Mouse (Mus musculus) megakaryocyte, embryonic 14.5 days (primary cell): ENCODE measurements around the gene Islr2. TPM values are rescaled to one million over a fixed set of nuclear protein-coding genes. Genes with fewer than 3 reads are reported as not detected.

Source experiments
- H3K27me3 ChIP-seq: replicated peaks from 2 replicates; pipeline ENCODE3; 2012; ENCODE audit warnings: inconsistent platforms
- H3K36me3 ChIP-seq: replicated peaks from 2 replicates; pipeline ENCODE3; 2012; ENCODE audit warnings: low read length, inconsistent platforms, mixed read lengths
- H3K4me1 ChIP-seq: 2 replicates; pipeline ENCODE4 v1.6.1; 2012; ENCODE audit warnings: inconsistent platforms
- H3K4me3 ChIP-seq: replicated peaks from 2 replicates; pipeline ENCODE3; 2012; ENCODE audit warnings: moderate library complexity, mild to moderate bottlenecking, inconsistent platforms
- H3K9me3 ChIP-seq: 2 replicates; pipeline ENCODE4 v1.6.1; 2012; ENCODE audit warnings: inconsistent platforms
- FLI1 ChIP-seq: IDR thresholded peaks from 2 replicates; pipeline ENCODE4 v1.6.1; 2012; ENCODE audit warnings: low read length, inconsistent platforms, mixed read lengths
- GATA1 ChIP-seq: IDR thresholded peaks from 3 replicates; pipeline ENCODE4 v1.6.1; 2012; ENCODE audit warnings: mixed read lengths, low read length, inconsistent platforms, borderline replicate concordance
- polyA plus RNA-seq: library from polyadenylated mRNA; stranded (reverse); fragments of >175 nt; gene quantifications from 2 replicates; pipeline ENCODE4 v1.2.3, GENCODE M21; 2012; ENCODE audit warnings: low replicate concordance; ENCODE audit not compliant: insufficient read depth

Islr2 gene
- polyA plus RNA-seq, 1 experiment: 0.09 TPM

DNA sequence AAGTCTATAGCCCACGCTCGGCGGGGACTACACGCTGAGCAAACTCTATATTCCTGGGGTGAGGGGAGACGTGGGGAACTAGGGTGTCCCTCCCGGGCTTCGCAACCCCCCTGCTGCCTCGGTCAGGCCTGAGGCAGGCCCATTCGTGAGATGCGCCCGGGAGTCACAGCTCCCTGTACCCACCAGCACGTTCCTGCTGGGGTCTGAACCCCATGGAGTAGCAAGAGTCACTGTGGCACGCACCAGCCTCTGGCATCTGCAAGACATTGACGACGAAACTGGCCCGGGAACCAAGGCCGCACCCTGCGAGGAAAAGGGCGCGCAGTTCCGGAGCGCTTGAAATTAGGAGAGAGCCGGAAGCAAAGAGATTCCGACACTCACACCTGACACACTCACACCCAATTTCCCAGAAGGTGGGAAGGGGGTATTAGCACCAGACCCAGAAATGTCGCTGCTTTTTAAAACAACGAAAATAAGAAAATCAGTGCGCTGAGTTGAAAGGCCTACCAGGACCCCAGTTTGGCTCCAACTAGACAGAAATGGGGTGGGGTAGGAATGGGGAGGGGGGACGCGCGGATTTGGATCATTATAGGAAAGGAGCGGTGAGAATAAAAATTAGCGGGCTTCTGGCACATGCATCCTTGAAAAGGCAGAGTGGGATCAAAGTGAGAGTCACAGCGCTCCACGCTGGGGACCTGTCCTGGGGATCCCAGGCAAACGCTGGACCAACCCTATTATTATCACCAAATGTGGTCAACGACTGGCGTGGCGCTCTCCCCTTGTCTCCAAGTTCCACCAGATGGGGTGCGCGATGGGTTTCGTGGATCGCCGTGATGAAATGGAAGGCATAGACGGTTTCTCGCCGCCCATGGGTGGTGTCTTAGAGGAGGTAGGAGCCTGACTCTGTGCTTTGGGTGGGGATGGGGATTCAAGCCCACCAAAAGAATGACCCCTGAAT lies 7.2 kb downstream of the Islr2 start:
- TF ChIP-seq GATA1 (no peak), FLI1 (no peak)
- Histone ChIP-seq H3K4me1 (peaks cover 37% of the 10 kb centered on the region), H3K36me3 (no peaks in the 10 kb centered on the region), H3K27me3 (peaks cover 92% of the 10 kb centered on the region), H3K4me3 (no peak overlapping the region), H3K9me3 (no peaks in the 10 kb centered on the region)

DNA sequence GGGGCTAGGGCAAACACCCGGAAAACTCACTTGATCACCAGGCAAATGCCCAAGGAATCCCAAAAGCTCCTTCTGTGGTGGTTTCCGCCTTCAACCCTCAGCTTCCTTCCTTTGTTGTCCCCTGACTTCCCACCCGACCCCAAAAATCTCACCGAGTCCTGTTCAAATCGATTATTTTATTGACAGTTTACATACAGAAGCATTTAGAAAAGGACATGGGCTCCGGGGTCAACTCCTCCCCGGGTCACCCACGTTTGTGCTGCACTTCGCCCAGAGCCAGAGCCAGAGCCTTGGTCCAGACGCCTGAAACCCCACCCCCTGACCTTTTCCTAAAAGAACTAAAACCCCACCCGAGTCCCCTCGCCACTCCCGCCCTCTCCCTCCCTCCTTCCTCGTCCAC lies 8.0 kb downstream of the Islr2 start:
- peaks cover 35% of the 10 kb centered on the region for H3K4me1 ChIP-seq
- no peaks in the 10 kb centered on the region for H3K9me3 ChIP-seq
- no peak for TF ChIP-seq GATA1
- no peak for TF ChIP-seq FLI1
- no peak overlapping the region for H3K4me3 ChIP-seq
- peaks cover 86% of the 10 kb centered on the region for H3K27me3 ChIP-seq
- H3K36me3 ChIP-seq: no peaks in the 10 kb centered on the region

DNA sequence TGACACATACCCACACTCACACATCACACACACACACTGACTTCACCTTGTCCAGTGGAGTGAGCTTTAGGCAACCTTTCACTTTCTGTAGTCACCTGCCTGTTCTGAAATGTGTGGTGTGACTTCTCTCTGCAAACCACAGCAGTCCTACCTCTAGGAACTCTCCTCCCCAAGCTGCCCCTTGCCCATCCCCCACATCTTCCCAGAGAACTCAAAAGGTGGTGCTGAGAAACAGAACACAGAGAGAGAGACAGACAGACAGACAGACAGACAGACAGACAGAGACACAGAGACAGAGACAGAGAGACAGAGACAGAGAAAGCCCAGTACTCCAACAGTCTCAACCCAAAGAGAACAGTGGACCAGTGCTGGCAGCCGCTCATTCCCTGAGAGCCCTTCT lies 8.4 kb downstream of the Islr2 start:
- TF ChIP-seq FLI1 (no peak), GATA1 (no peak)
- Histone ChIP-seq H3K9me3 (no peaks in the 10 kb centered on the region), H3K36me3 (no peaks in the 10 kb centered on the region), H3K4me1 (peaks cover 35% of the 10 kb centered on the region), H3K4me3 (no peak overlapping the region), H3K27me3 (peaks cover 86% of the 10 kb centered on the region)

DNA sequence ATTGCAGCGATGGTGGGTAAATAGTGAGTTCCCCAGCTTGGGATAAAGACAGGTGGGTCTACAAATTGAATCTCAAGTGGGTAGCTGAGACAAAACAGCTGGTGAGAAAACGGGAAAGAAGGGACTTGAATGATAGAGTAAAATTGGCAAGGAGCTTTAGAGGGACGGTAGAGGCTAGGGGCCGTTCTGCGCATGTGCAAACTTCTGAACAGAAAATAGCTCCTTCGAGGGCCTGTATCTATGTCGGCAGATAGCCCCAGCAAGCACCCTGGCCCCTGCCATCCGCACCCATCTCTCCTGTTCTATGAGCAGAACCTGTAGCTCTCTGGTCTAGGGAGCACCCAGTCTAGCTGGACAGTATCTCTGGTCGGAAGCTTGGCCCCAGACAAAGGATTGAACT lies 9.9 kb downstream of the Islr2 start:
- TF ChIP-seq GATA1 (no peak), FLI1 (no peak)
- no peaks in the 10 kb centered on the region for H3K36me3 ChIP-seq
- peaks cover 25% of the 10 kb centered on the region for H3K4me1 ChIP-seq
- peaks cover 84% of the 10 kb centered on the region for H3K27me3 ChIP-seq
- no peak overlapping the region for H3K4me3 ChIP-seq
- H3K9me3 ChIP-seq: no peaks in the 10 kb centered on the region

DNA sequence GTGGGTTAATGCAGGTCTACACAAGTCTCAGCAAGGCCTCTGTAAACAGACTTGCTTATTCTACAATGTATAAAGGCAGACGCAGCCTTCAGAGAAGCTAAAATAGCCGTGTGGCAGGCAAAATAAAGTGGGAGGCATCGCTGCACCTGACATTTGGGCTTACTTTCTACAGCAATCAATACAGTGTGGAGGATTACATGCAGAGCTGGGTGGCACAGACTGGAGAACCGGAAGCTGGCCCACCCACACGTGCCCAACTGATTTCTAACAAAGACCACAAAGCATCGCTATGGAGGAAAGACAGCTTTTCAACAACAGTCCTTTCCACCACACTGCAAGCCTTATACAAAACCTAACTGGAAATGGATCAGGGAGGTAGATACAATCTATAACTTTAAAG lies 19.7 kb downstream of the Islr2 start:
- Histone ChIP-seq H3K4me3 (no peak overlapping the region), H3K9me3 (no peaks in the 10 kb centered on the region), H3K27me3 (peaks cover 41% of the 10 kb centered on the region), H3K4me1 (no peaks in the 10 kb centered on the region), H3K36me3 (no peaks in the 10 kb centered on the region)
- TF ChIP-seq GATA1 (no peak), FLI1 (no peak)

DNA sequence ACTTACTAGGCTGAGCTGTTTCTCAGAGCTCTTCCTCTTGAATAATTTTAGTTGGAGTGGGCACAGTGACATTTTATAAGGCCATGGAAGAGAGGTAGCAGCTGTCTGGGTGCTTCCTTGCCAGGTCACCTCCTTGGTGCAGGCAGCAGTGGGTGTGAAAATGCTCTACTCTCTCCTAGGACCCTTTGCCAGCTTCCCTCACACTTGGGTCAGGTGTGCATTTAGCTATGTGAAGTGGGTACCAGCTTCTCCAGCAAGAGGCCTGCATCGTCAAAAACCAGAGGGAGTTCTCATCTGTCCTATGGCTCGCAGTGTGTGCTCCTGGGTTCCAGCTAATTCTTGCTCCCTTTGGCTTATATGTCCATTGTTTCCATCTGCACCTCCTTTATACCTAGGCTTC lies 24.7 kb downstream of the Islr2 start:
- Histone ChIP-seq H3K4me1 (no peaks in the 10 kb centered on the region), H3K9me3 (no peaks in the 10 kb centered on the region), H3K27me3 (peaks cover 28% of the 10 kb centered on the region), H3K4me3 (no peak overlapping the region), H3K36me3 (no peaks in the 10 kb centered on the region)
- no peak for TF ChIP-seq FLI1

DNA sequence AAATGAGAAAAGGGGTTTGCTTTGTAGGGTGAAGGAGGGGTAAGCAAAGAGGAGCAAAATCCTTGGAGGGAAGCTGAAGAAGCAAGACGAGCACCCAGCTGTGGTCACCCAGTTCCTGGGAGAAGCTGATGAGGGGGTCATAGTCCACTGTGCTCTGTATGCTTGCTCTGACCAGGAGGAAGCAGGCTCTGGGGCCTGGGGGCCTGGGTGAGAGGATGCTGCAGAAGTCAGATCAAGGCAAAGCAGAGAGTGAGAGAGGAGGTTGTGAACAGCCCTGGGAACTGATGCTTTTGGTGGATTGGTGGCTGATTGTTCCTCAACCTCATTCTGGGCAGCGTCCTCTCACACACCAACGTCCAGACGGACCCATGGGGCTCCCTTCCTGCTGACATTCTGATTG lies 27.0 kb downstream of the Islr2 start:
- TF ChIP-seq GATA1 (no peak), FLI1 (no peak)
- no peak overlapping the region for H3K4me3 ChIP-seq
- no peaks in the 10 kb centered on the region for H3K4me1 ChIP-seq
- no peaks in the 10 kb centered on the region for H3K36me3 ChIP-seq
- peaks cover 3% of the 10 kb centered on the region; the same call in 1 of the 2 replicates for H3K9me3 ChIP-seq
- H3K27me3 ChIP-seq: peaks cover 32% of the 10 kb centered on the region

DNA sequence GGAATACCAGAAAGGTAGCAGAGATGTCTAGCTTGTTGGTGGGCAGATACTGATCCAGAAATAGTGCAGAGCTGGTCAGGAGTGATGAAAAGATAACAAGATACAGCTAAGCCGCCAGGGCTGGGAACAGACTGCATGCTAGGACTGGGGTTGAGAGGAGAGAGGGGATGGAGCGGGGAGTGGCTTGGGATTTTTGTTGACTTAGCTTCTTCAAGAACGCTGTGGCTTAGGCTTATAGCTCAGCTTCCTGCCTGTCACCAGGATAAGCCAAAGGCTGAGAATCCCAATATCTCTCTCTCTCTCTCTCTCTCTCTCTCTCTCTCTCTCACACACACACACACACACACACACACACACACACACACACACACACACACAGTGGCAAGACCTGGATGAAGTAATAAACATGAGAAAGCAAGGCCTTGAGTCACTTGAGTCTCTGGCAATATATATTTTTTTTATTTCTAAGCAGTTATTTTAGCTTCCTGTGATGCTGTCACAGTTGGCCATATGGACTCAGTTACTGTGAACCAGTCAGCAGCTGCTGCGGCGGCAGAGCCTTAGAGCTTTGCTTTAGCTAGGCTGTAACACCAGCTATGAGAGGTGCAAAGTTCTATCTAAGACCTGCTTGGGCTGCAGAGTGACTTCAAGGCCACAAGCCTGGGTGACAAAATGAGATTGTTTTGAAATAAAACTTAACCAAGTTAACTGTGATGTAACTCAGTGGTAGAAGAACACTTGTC lies 28.2 kb downstream of the Islr2 start:
- Histone ChIP-seq H3K27me3 (peaks cover 30% of the 10 kb centered on the region), H3K9me3 (peaks cover 3% of the 10 kb centered on the region; the same call in 1 of the 2 replicates), H3K36me3 (no peaks in the 10 kb centered on the region), H3K4me1 (no peaks in the 10 kb centered on the region), H3K4me3 (no peak overlapping the region)
- no peak for TF ChIP-seq FLI1
- no peak for TF ChIP-seq GATA1

DNA sequence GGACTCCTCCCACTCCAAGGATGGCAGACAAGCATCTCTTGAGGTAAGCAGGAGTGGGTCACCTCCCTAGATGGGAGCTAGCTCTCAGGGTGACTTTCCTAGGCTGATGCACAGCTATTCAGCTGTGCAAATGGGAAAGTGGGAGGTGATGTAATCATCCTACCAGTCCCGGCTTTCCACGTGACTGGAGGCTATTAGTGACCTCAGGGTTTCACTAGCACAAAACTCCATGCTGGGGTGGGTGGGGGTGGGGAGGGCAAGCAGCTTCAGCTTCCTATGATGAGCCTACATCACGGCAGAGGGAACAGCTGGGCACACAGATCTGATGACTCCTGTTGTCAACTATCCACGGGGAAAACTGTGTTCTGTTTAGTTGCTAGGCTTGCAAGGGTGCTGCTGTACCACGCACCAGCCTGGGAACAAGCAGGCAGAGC lies 29.3 kb downstream of the Islr2 start:
- Histone ChIP-seq H3K27me3 (peaks cover 30% of the 10 kb centered on the region), H3K36me3 (no peaks in the 10 kb centered on the region), H3K4me3 (no peak overlapping the region), H3K9me3 (peaks cover 3% of the 10 kb centered on the region; the same call in 1 of the 2 replicates), H3K4me1 (no peaks in the 10 kb centered on the region)
- TF ChIP-seq GATA1 (no peak), FLI1 (no peak)

DNA sequence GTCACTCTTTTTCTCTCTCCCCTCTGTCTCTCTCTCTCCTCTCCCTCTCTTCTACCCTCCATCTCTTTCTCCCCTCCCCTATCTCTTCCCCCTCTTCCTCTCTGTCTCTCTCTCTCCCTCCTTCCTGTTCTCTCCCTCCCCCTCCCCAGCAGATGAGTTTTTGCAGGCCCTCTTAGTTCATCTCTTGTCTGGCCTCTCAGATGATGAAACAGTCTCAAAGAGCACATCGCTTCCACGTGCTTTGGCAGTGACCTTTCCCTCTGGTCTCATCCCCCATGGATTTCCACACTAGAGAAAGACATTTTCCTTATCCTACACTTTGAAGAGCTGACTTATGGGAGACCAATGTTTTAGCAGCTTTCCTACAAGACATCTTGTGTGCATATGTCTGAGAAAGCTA lies 31.3 kb downstream of the Islr2 start:
- peaks cover 3% of the 10 kb centered on the region; the same call in 1 of the 2 replicates for H3K9me3 ChIP-seq
- no peaks in the 10 kb centered on the region for H3K4me1 ChIP-seq
- H3K27me3 ChIP-seq: peaks cover 25% of the 10 kb centered on the region
- TF ChIP-seq FLI1 (no peak), GATA1 (no peak)
- no peak overlapping the region for H3K4me3 ChIP-seq
- H3K36me3 ChIP-seq: no peaks in the 10 kb centered on the region
